9 mouse cellular contexts compared by ENCODE assay signal in the genomic region with DNA sequence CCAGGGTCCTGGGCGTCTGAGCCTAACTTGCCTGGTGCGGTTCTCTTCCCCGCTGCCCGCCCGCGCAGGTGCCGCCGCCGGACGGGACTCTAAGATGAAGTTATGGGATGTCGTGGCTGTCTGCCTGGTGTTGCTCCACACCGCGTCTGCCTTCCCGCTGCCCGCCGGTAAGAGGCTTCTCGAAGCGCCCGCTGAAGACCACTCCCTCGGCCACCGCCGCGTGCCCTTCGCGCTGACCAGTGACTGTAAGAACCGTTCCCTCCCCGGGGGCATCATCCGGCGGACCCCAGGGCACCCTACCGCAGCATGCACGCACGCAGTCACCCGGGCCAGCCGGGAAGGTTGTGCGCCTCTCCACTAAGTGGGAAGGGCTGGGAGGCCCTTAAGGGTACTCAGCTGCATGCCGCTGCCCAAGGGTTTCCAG. TPM values are rescaled to one million over a fixed set of nuclear protein-coding genes. Genes with fewer than 3 reads are reported as not detected.
DNase-seq lines count a peak whose midpoint lies in the region; ATAC-seq and TF ChIP-seq lines count a peak whose summit lies in the region.
"Had no signal": no experiment of that assay in that cellular context is flagged by ENCODE, and none has a peak within 500 bp of the region (broad histone marks: within the 10 kb centered on the region; RNA-seq: fewer than 3 reads in every experiment).

No protein-coding gene starts in this region.

- no peaks in the 10 kb centered on the region for H3K9me3 ChIP-seq in heart, embryonic 15.5 days (replicated peaks)
- H3K9me3 ChIP-seq in forebrain, embryonic 11.5 days (ENCODE audit: control insufficient read depth, low read length) = no peaks in the 10 kb centered on the region
- H3K9me3 ChIP-seq in limb, embryonic 15.5 days = no peaks in the 10 kb centered on the region

- H3K27me3 ChIP-seq in heart, embryonic 15.5 days = peaks cover 86% of the 10 kb centered on the region
- H3K27me3 ChIP-seq in forebrain, embryonic 11.5 days (ENCODE audit: control insufficient read depth, insufficient read depth, low read length) = peaks cover 80% of the 10 kb centered on the region
- H3K27me3 ChIP-seq in limb, embryonic 15.5 days = peaks cover 94% of the 10 kb centered on the region

- 2% methylated on average over 36 of the region's 36 CpGs for WGBS in heart, embryonic 15.5 days
- WGBS in forebrain, embryonic 11.5 days = under 1% methylated on average over 36 of the region's 36 CpGs
- 5% methylated on average over 36 of the region's 36 CpGs for WGBS in limb, embryonic 15.5 days
- 11% methylated on average over 35 of the region's 36 CpGs for WGBS in olfactory bulb, adult 2 months

- no peak overlapping the region for H3K27ac ChIP-seq in heart, embryonic 15.5 days
- no peak overlapping the region for H3K27ac ChIP-seq in forebrain, embryonic 11.5 days (ENCODE audit: low read depth, low read length)
- H3K27ac ChIP-seq in limb, embryonic 15.5 days = no peak overlapping the region
- H3K27ac ChIP-seq in olfactory bulb, adult 2 months (ENCODE audit: insufficient read depth, low read depth, low read length) = no peak overlapping the region

- DNase-seq in heart, postnatal 10 days = no peak
- peak; percentile 66 for DNase-seq in forebrain, embryonic 11.5 days (ENCODE audit: low spot score)
- DNase-seq in urinary bladder, postnatal 4 days (ENCODE audit: low spot score in 2 of 2) = no peak
- DNase-seq in liver = no peak
- DNase-seq in right cerebral cortex, postnatal 25 days = no peak
- DNase-seq: cerebellum, adult 8-10 months had no signal

- no peak for ATAC-seq in heart, embryonic 15.5 days (replicated peaks; ENCODE audit: insufficient number of reproducible peaks, insufficient read depth, low FRiP score, low read depth)
- no peak for ATAC-seq in forebrain, embryonic 11.5 days (replicated peaks; ENCODE audit: low FRiP score)
- no peak for ATAC-seq in limb, embryonic 15.5 days (ENCODE audit: insufficient number of reproducible peaks, low FRiP score, low TSS enrichment, low read depth)

- intact Hi-C loops in heart, postnatal 10 days (cut with DNase I) = no loop called here

- peak overlapping the region; percentile 69 for H3K4me2 ChIP-seq in heart, embryonic 15.5 days
- peak overlapping the region; percentile 43 for H3K4me2 ChIP-seq in forebrain, embryonic 11.5 days (ENCODE audit: low read depth, low read length, severe bottlenecking)
- peak overlapping the region; percentile 47 for H3K4me2 ChIP-seq in limb, embryonic 15.5 days

- H3K4me1 ChIP-seq in heart, embryonic 15.5 days (replicated peaks) = peaks cover 32% of the 10 kb centered on the region
- H3K4me1 ChIP-seq in forebrain, embryonic 11.5 days (replicated peaks; ENCODE audit: control insufficient read depth, insufficient read depth, low read length) = peaks cover 13% of the 10 kb centered on the region
- H3K4me1 ChIP-seq in limb, embryonic 15.5 days = peaks cover 40% of the 10 kb centered on the region
- peaks cover 22% of the 10 kb centered on the region for H3K4me1 ChIP-seq in olfactory bulb, adult 2 months (ENCODE audit: control insufficient read depth, insufficient read depth, low read length)

- no peak for TF ChIP-seq POLR2A in olfactory bulb, adult 2 months (IDR thresholded peaks at IDR 0.05; ENCODE audit: insufficient read depth, low read depth, low read length)

- no peaks in the 10 kb centered on the region for H3K36me3 ChIP-seq in heart, embryonic 15.5 days
- H3K36me3 ChIP-seq in forebrain, embryonic 11.5 days (ENCODE audit: control insufficient read depth, insufficient read depth, low read length) = no peaks in the 10 kb centered on the region
- H3K36me3 ChIP-seq in limb, embryonic 15.5 days = no peaks in the 10 kb centered on the region

- TF ChIP-seq CTCF in olfactory bulb, adult 2 months (IDR thresholded peaks at IDR 0.05; ENCODE audit: insufficient read depth, low read depth, low read length) = no peak

- peak overlapping the region; percentile 40 for H3K4me3 ChIP-seq in heart, embryonic 15.5 days
- peak overlapping the region; percentile 17 for H3K4me3 ChIP-seq in forebrain, embryonic 11.5 days (ENCODE audit: low read depth, low read length)
- H3K4me3 ChIP-seq in limb, embryonic 15.5 days = peak overlapping the region; percentile 25
- H3K4me3 ChIP-seq in olfactory bulb, adult 2 months (ENCODE audit: insufficient read depth, low read depth, low read length) = peak overlapping the region; percentile 28

- no peak overlapping the region for H3K9ac ChIP-seq in heart, embryonic 15.5 days
- peak overlapping the region; percentile 16; the same call in 1 of the 2 replicates for H3K9ac ChIP-seq in forebrain, embryonic 11.5 days (ENCODE audit: low read length)
- H3K9ac ChIP-seq in limb, embryonic 15.5 days = no peak overlapping the region

RNA-seq across cellular contexts. Expression of gene Gdnf, which starts 4.9 kb away (rescaled TPM):
- 0.16 and 0.21 TPM in 2 replicates for polyA plus RNA-seq in heart, embryonic 15.5 days (2015; fragmentation: Nextera tagmentation; extraction: Ambion mirVana)
- total RNA-seq in heart, postnatal 10 days (2021) = 1 to 10 TPM in 1 of 2 experiments, under 1 TPM in 1; 0.81 to 1.1 TPM
- 0.12 and 0.19 TPM in 2 replicates for polyA plus RNA-seq in forebrain, embryonic 11.5 days (2014; fragmentation: Nextera tagmentation; extraction: Ambion mirVana)
- polyA plus RNA-seq in limb, embryonic 15.5 days (2015; fragmentation: Nextera tagmentation; extraction: Ambion mirVana) = 0.84 and 0.86 TPM in 2 replicates
- not detected in 2 replicates for polyA plus RNA-seq in olfactory bulb, adult 2 months (2012; ENCODE audit: insufficient read depth, insufficient read length, low replicate concordance, missing spikeins)
